In the genomic region with DNA sequence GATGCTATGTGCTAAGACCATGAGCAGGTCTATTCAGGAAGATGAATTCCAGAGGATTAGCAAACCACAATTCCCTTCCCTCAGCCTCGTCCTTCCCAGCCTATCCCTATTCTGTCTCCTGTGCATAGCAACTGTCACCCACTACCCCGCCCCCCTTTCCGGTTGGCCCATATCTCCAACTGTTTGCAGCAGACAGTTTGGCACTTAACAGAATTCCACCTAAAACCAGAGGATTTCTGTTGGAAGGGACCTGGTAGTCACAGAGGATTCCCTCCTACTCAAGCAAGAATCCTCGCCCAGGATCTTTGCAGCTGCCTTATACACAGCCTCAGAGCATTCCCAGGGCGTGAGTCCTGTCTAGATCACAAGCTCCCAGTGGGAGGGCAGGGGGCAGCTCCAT, we compare ENCODE assay signal across 8 mouse cellular contexts. TPM values are rescaled to one million over a fixed set of nuclear protein-coding genes. Genes with fewer than 3 reads are reported as not detected.
DNase-seq lines count a peak whose midpoint lies in the region; ATAC-seq lines count a peak whose summit lies in the region.

No protein-coding gene starts in this region.

- H3K9me3 ChIP-seq in embryonic facial prominence, embryonic 15.5 days (replicated peaks) = no peaks in the 10 kb centered on the region
- no peaks in the 10 kb centered on the region for H3K9me3 ChIP-seq in liver, embryonic 15.5 days (replicated peaks)
- H3K9me3 ChIP-seq in forebrain, embryonic 15.5 days = no peaks in the 10 kb centered on the region

- H3K4me3 ChIP-seq in embryonic facial prominence, embryonic 15.5 days (replicated peaks) = no peak overlapping the region
- no peak overlapping the region for H3K4me3 ChIP-seq in liver, embryonic 15.5 days (replicated peaks)
- no peak overlapping the region for H3K4me3 ChIP-seq in forebrain, embryonic 15.5 days

- H3K27ac ChIP-seq in embryonic facial prominence, embryonic 15.5 days (replicated peaks) = peak overlapping the region; percentile 61
- H3K27ac ChIP-seq in liver, embryonic 15.5 days (replicated peaks) = 0 out of 2 replicates have a peak overlapping the region, but pooled peaks have one; percentile 26
- no peak overlapping the region for H3K27ac ChIP-seq in forebrain, embryonic 15.5 days (replicated peaks)

- H3K4me2 ChIP-seq in embryonic facial prominence, embryonic 15.5 days (replicated peaks) = no peak overlapping the region
- no peak overlapping the region for H3K4me2 ChIP-seq in liver, embryonic 15.5 days
- H3K4me2 ChIP-seq in forebrain, embryonic 15.5 days (replicated peaks) = no peak overlapping the region

- H3K4me1 ChIP-seq in embryonic facial prominence, embryonic 15.5 days = peaks cover 17% of the 10 kb centered on the region
- peaks cover 64% of the 10 kb centered on the region for H3K4me1 ChIP-seq in liver, embryonic 15.5 days (replicated peaks)
- no peaks in the 10 kb centered on the region for H3K4me1 ChIP-seq in forebrain, embryonic 15.5 days

- no peak overlapping the region for H3K9ac ChIP-seq in embryonic facial prominence, embryonic 15.5 days
- no peak overlapping the region; the same call in 1 of the 2 replicates for H3K9ac ChIP-seq in liver, embryonic 15.5 days
- H3K9ac ChIP-seq in forebrain, embryonic 15.5 days (replicated peaks) = no peak overlapping the region

- WGBS in embryonic facial prominence, embryonic 15.5 days = 43% methylated on average over 5 of the region's 5 CpGs
- WGBS in liver, embryonic 15.5 days (ENCODE audit: insufficient replicate concordance) = 75% methylated on average over 5 of the region's 5 CpGs
- WGBS in forebrain, embryonic 15.5 days = 48% methylated on average over 5 of the region's 5 CpGs

- intact Hi-C loops in left cerebral cortex, postnatal 14 days (cut with DNase I) = no loop called here
- intact Hi-C loops in left cerebral cortex, postnatal 4 days (cut with DNase I) = no loop called here

- no peaks in the 10 kb centered on the region for H3K36me3 ChIP-seq in embryonic facial prominence, embryonic 15.5 days
- H3K36me3 ChIP-seq in liver, embryonic 15.5 days (replicated peaks) = peaks cover 12% of the 10 kb centered on the region
- H3K36me3 ChIP-seq in forebrain, embryonic 15.5 days = no peaks in the 10 kb centered on the region

- peak; percentile 54 for DNase-seq in adrenal gland, postnatal 14 days
- DNase-seq in adrenal gland, postnatal 25 days = no peak
- peak; percentile 60 to 74 for DNase-seq in left cerebral cortex, postnatal 14 days (ENCODE audit: low spot score in 2 of 2)
- DNase-seq in left cerebral cortex, postnatal 4 days = no peak
- DNase-seq in cerebellum, adult 11 months = no peak

- peak; percentile 65; the same call in 1 of the 2 replicates for ATAC-seq in embryonic facial prominence, embryonic 15.5 days (ENCODE audit: insufficient number of reproducible peaks, low FRiP score, low TSS enrichment, low read depth)
- ATAC-seq in liver, embryonic 15.5 days (ENCODE audit: insufficient read depth) = no peak
- ATAC-seq in forebrain, embryonic 15.5 days (replicated peaks) = no peak

- H3K27me3 ChIP-seq in embryonic facial prominence, embryonic 15.5 days = no peaks in the 10 kb centered on the region
- H3K27me3 ChIP-seq in liver, embryonic 15.5 days = no peaks in the 10 kb centered on the region
- H3K27me3 ChIP-seq in forebrain, embryonic 15.5 days = no peaks in the 10 kb centered on the region

RNA-seq across cellular contexts. Expression of gene Rnf181, which starts 4.4 kb away (rescaled TPM):
- 204 and 217 TPM in 2 replicates for total RNA-seq in adrenal gland, postnatal 14 days (2021)
- total RNA-seq in adrenal gland, postnatal 25 days (2021) = 368 and 473 TPM in 2 replicates
- total RNA-seq in left cerebral cortex, postnatal 14 days (2021) = 10 to 100 TPM; 70.4 to 73.7 TPM
- total RNA-seq in left cerebral cortex, postnatal 4 days (2021) = 10 to 100 TPM; 56.5 to 57.0 TPM
- 106 and 120 TPM in 2 replicates for polyA plus RNA-seq in embryonic facial prominence, embryonic 15.5 days (2015; fragmentation: Nextera tagmentation; extraction: Ambion mirVana)
- polyA plus RNA-seq in liver, embryonic 15.5 days (2015; fragmentation: Nextera tagmentation; extraction: Ambion mirVana) = 82.5 and 88.5 TPM in 2 replicates
- 126 and 130 TPM in 2 replicates for polyA plus RNA-seq in forebrain, embryonic 15.5 days (2015; fragmentation: Nextera tagmentation; extraction: Ambion mirVana)

RNA-seq across cellular contexts. Expression of gene Vamp5, which starts 9.1 kb away (rescaled TPM):
- 33.9 and 40.5 TPM in 2 replicates for total RNA-seq in adrenal gland, postnatal 14 days (2021)
- 35.2 and 51.8 TPM in 2 replicates for total RNA-seq in adrenal gland, postnatal 25 days (2021)
- total RNA-seq in left cerebral cortex, postnatal 14 days (2021) = 1 to 10 TPM; 4.2 to 7.1 TPM
- total RNA-seq in left cerebral cortex, postnatal 4 days (2021) = 1 to 10 TPM; 5.9 to 8.4 TPM
- polyA plus RNA-seq in embryonic facial prominence, embryonic 15.5 days (2015; fragmentation: Nextera tagmentation; extraction: Ambion mirVana) = 27.9 and 29.0 TPM in 2 replicates
- 66.2 and 67.1 TPM in 2 replicates for polyA plus RNA-seq in liver, embryonic 15.5 days (2015; fragmentation: Nextera tagmentation; extraction: Ambion mirVana)
- polyA plus RNA-seq in forebrain, embryonic 15.5 days (2015; fragmentation: Nextera tagmentation; extraction: Ambion mirVana) = 8.9 and 9.4 TPM in 2 replicates

RNA-seq across cellular contexts. Expression of gene Tmem150a, which starts 15.9 kb away (rescaled TPM):
- total RNA-seq in adrenal gland, postnatal 14 days (2021) = 20.2 and 36.5 TPM in 2 replicates
- 20.7 and 23.2 TPM in 2 replicates for total RNA-seq in adrenal gland, postnatal 25 days (2021)
- 10 to 100 TPM; 10.4 to 11.8 TPM for total RNA-seq in left cerebral cortex, postnatal 14 days (2021)
- 10 to 100 TPM; 28.5 to 32.2 TPM for total RNA-seq in left cerebral cortex, postnatal 4 days (2021)
- 14.7 and 15.2 TPM in 2 replicates for polyA plus RNA-seq in embryonic facial prominence, embryonic 15.5 days (2015; fragmentation: Nextera tagmentation; extraction: Ambion mirVana)
- 52.0 and 62.6 TPM in 2 replicates for polyA plus RNA-seq in liver, embryonic 15.5 days (2015; fragmentation: Nextera tagmentation; extraction: Ambion mirVana)
- 15.2 and 15.6 TPM in 2 replicates for polyA plus RNA-seq in forebrain, embryonic 15.5 days (2015; fragmentation: Nextera tagmentation; extraction: Ambion mirVana)

RNA-seq across cellular contexts. Expression of gene Vamp8, which starts 19.4 kb away (rescaled TPM):
- total RNA-seq in adrenal gland, postnatal 14 days (2021) = 104 and 113 TPM in 2 replicates
- 117 and 154 TPM in 2 replicates for total RNA-seq in adrenal gland, postnatal 25 days (2021)
- total RNA-seq in left cerebral cortex, postnatal 14 days (2021) = 10 to 100 TPM in 1 of 2 experiments, 1 to 10 TPM in 1; 9.6 to 11.0 TPM
- total RNA-seq in left cerebral cortex, postnatal 4 days (2021) = 1 to 10 TPM; 7.2 to 7.3 TPM
- 177 and 183 TPM in 2 replicates for polyA plus RNA-seq in embryonic facial prominence, embryonic 15.5 days (2015; fragmentation: Nextera tagmentation; extraction: Ambion mirVana)
- 239 and 242 TPM in 2 replicates for polyA plus RNA-seq in liver, embryonic 15.5 days (2015; fragmentation: Nextera tagmentation; extraction: Ambion mirVana)
- polyA plus RNA-seq in forebrain, embryonic 15.5 days (2015; fragmentation: Nextera tagmentation; extraction: Ambion mirVana) = 14.5 and 15.0 TPM in 2 replicates

RNA-seq across cellular contexts. Expression of gene 0610030E20Rik, which starts 24.0 kb away (rescaled TPM):
- total RNA-seq in adrenal gland, postnatal 14 days (2021) = 25.8 and 33.1 TPM in 2 replicates
- total RNA-seq in adrenal gland, postnatal 25 days (2021) = 35.5 and 38.8 TPM in 2 replicates
- 10 to 100 TPM; 13.2 to 15.4 TPM for total RNA-seq in left cerebral cortex, postnatal 14 days (2021)
- 10 to 100 TPM; 17.2 to 19.3 TPM for total RNA-seq in left cerebral cortex, postnatal 4 days (2021)
- polyA plus RNA-seq in embryonic facial prominence, embryonic 15.5 days (2015; fragmentation: Nextera tagmentation; extraction: Ambion mirVana) = 33.0 and 36.0 TPM in 2 replicates
- polyA plus RNA-seq in liver, embryonic 15.5 days (2015; fragmentation: Nextera tagmentation; extraction: Ambion mirVana) = 11.6 and 14.5 TPM in 2 replicates
- 22.5 and 22.7 TPM in 2 replicates for polyA plus RNA-seq in forebrain, embryonic 15.5 days (2015; fragmentation: Nextera tagmentation; extraction: Ambion mirVana)

Comparison
In these comparisons a context has a peak if more than half of its experiments do, and no peak if none do; other contexts are left out.
1. DNase-seq: peak in adrenal gland, postnatal 14 days (single experiment) and left cerebral cortex, postnatal 14 days (2 of 2); none in adrenal gland, postnatal 25 days (single experiment), left cerebral cortex, postnatal 4 days (single experiment) and cerebellum, adult 11 months (single experiment).